Mouse (Mus musculus) cerebellum, adult 9-11 months (tissue): ENCODE measurements around the gene Cachd1.

ENCODE experiments used
- DNase-seq: peaks from one replicate; pipeline ENCODE4 v3.0.0; 2022

Cachd1 gene

GRCm38 (mm10) chr4:100998145-100998544 lies 221.7 kb downstream of the Cachd1 start:
- DNase-seq: peak; percentile 26

DNA sequence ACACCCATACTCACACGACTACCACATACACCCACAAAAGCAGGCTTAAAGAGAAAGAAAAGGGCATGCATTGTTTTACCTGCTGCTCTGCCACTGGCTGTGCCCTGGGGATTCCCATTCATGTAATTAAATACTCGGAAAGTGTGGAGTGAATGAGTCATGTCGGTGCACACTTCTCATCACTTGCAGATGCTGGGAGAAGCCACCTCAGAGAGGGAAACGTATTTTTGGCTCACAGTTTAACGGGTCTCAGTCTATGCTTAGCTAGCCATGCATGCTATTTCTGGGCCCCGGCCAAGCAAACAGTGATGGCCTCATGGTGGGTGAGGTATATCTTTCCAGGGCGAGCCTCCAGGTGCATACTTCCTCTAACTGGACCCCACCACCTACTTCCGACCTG lies 222.4 kb downstream of the Cachd1 start:
- DNase-seq: no peak

GRCm38 (mm10) chr4:101000622-101001021 lies 224.1 kb downstream of the Cachd1 start:
- no peak for DNase-seq

GRCm38 (mm10) chr4:101001073-101001472 lies 224.6 kb downstream of the Cachd1 start:
- no peak for DNase-seq

GRCm38 (mm10) chr4:101002961-101003360 lies 226.5 kb downstream of the Cachd1 start:
- no peak for DNase-seq

DNA sequence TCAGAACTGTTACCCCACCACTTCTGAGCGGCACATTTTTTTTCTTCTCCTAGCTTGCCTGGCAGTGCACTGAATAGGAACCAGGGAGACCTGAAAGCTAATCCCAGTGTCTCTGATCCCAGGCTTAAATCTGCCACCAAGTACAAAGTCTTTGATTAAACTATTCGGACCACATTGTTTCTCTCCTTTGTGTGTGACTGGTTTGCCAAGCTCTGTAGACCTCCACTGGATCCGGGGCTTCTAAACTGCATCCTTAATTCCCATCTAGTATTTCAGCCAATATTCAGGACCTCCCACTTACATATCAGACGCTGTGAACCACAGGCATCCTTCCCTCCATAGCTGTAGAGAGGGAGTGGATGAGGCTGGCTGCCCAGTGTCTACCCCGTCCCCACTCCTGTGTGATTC lies 231.9 kb downstream of the Cachd1 start:
- no peak for DNase-seq

- DNase-seq: no peak
Observed at GRCm38 (mm10) chr4:101009092-101009491, 232.6 kb downstream of the Cachd1 start.

DNA sequence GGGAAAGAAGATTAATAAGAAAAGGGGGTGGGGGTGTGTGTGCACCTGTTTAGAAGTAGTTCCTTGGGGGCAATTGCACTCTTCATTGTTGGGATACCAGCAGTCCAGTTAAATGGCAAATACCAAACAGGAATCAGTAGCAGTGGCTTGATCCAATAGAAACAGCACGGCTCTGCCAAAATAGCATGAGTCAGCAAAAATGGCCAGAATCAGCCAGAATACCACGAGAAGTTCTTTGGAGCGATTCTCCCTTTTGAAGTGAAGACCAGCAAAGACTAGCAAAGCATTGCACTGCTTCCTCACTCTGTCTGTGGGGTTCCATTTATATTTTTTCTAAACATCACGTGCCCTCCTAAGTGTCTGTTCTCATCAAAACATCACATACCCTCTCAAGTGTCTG lies 241.3 kb downstream of the Cachd1 start:
- no peak for DNase-seq

DNA sequence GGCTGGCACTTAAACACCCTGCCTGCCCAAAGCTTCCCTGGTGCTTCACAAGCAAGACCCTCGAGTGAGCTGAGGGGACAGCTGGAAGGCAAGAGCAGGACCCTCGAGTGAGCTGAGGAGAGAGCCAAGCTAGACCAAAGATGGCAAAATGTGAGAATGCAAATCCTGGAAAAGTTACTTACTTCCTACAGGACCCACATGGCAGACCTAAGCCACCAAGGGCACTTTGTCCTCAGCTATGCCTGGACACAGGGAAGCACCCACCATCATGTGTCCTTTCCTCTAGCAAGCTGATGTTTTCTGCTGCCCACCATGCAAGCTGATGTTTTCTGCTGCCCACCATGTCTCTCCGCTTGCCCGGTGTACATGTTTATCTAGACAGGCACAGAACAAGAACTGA lies 244.1 kb downstream of the Cachd1 start, which contains the start of gene Gm10577:
TSS of gene Gm10577 (minus strand) at position 101 of the 400 bp plus-strand sequence.
- no peak for DNase-seq

DNA sequence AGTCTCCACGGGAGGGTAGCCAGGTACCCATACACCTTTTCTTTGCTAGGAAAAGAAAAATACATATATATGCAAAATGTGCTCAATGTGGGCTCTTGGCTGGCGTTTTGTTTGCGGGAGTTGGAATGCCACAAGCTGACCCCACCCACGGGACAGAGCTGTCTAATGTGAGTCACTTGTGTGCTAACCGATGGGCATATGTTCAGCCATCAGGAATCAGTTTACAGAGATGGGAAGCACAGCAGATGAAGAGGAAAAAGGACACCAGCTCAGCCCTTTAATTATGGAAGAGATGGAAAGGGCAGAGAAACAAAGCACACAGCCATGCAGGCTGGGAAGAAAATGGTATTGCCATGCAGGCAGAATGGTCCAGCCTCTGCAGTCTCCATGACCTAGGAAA lies 250.1 kb downstream of the Cachd1 start:
- DNase-seq: no peak

DNA sequence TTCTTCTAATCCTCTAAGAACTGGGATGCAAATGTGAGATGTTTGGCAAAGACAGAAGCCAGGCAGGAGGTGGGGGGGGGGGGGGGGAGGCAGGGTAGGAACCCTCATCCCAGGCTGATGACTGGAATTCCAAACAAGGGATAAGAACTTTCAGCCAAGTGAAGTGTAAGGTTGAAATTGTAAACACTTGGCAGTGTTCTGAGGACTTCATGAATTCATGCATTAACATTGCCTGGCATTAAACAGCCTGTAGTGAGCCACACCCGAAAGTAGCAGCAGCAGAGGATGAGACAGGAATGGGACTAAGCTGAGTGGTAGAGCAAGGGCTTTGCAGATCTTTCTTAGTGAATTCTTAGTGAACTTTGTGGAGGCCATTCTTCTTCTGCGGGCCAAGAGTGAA lies 250.5 kb downstream of the Cachd1 start:
- no peak for DNase-seq

DNA sequence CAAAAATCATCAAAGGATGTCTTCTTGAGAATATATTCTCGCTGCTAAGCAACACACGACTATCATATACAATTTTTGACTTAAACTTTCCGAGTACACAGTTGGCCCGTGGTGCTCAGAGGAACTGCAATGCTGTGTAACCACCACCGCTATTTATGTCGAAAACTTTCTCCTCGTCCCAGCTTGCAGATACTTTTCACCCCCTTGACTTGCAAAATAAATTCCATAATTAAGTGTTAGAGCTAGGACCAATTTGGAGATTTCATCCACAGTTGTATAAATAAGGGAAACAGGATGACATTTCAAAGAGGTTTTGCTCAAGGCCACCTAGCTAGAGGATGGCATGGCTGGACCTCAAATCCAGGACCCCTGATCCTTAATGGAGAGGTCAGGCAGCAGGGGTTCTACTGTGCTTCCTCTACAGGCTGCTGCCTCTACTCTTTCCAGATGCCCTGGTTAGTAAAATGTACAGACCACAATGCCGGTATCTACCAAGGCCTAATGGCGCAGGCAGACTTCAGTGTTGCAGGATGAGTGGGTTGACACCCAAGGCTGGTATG lies 251.5 kb downstream of the Cachd1 start:
- DNase-seq: no peak

DNA sequence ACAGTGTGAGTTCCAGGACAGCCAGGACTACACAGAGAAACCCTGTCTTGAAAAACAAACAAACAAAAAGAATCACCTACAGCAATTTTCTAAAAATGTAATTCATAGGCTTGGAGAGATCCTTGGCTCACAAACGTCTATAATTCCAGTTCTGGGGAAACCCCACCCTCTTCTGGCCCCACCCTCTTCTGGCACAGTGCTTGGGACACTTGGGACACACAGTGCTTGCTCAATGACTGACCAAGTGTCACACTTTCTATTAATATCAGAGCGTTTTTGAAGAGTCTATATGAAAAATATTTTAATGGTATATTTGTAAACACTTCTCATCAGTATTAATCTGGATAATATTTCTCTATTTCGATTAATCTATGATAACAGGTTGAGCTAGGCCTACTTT lies 256.6 kb downstream of the Cachd1 start:
- no peak for DNase-seq

GRCm38 (mm10) chr4:101035131-101035530 lies 258.7 kb downstream of the Cachd1 start:
- no peak for DNase-seq

GRCm38 (mm10) chr4:101037156-101037555 lies 260.7 kb downstream of the Cachd1 start:
- DNase-seq: no peak

GRCm38 (mm10) chr4:101043691-101044090 lies 267.2 kb downstream of the Cachd1 start:
- no peak for DNase-seq

- no peak for DNase-seq
Observed at GRCm38 (mm10) chr4:101044149-101044548, 267.7 kb downstream of the Cachd1 start.

DNA sequence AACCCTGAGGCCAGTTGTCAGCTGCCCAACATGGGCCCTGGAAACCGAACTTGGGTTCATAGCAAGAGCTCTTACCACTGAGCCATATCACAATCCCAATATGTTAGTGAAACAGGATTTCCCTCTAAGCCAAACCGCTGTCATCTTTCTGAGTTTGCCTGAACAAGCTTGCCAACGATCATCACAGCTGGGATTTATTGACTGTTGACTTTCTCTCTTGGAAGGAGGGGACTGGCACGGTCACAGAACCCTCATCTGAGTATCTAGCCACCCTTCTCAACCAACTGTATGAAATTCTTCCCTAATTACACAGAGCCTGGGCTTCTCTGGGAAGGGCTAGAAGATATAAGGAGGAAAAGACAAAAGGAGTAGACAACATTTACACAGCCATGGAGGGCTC lies 270.1 kb downstream of the Cachd1 start:
- DNase-seq: no peak

DNA sequence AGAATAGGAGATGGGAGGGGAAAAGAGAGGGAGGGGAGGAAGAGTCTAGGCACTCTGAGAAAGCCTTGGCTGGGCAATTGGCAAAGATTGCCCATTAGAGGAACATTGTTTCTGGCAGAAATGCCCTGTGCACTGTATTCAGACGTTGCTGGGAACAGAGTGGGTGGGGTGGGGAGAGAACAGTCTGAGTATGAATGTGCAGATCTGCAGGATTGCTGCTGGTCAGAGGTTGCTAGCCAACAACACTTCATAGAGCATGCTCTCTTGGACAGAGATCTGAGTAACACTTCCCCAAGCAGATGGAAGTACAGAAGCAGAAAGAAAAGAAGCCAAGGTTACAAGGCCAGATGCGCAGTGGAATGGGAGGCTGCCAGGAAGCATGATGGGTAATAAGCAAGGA lies 285.7 kb downstream of the Cachd1 start:
- no peak for DNase-seq

DNA sequence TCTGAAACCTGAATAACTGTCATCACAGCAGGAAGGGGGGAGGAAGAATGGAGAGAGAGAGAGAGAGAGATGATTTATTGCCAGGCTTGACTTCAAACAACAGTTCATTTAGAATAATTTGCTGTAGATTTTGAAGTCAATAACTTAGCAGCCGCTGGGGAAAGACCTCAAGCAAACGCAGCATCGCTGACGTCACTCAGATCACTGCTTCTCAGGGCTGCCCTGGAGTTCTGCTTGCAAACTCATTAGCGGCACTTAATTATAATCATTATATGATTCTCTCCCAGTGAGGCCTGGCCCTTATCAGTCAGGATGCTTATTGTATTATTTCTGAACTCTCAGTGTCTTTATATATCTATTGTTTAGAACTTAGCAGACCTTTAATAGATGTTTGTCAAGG lies 289.9 kb downstream of the Cachd1 start:
- no peak for DNase-seq

- peak; percentile 32 for DNase-seq
Observed at GRCm38 (mm10) chr4:101068786-101069153, 292.3 kb downstream of the Cachd1 start, which contains the start of gene Raver2. Raver2 (plus strand) TSS chr4:101068983.

- DNase-seq: peak; percentile 7
Observed at GRCm38 (mm10) chr4:101069154-101069971, 292.9 kb downstream of the Cachd1 start.

- DNase-seq: no peak
Observed at GRCm38 (mm10) chr4:101071570-101071969, 295.1 kb downstream of the Cachd1 start.

- no peak for DNase-seq
Observed at GRCm38 (mm10) chr4:101076425-101076824, 299.9 kb downstream of the Cachd1 start.
